Mouse (Mus musculus) kidney, adult 2 months (tissue): ENCODE results near the gene Gm5148.

Experiments used
- CTCF ChIP-seq: fragments of 200-500 bp; conservative IDR thresholded peaks from 2 replicates; pipeline ENCODE4 v1.5.1; 2011; ENCODE audit warnings: low read depth, mild to moderate bottlenecking, control low read depth, low read length, moderate library complexity, mixed read lengths; ENCODE audit not compliant: insufficient read depth, insufficient read length
- POLR2A ChIP-seq: fragments of 200-500 bp; IDR thresholded peaks from one replicate; pipeline ENCODE4 v1.6.1; 2011; ENCODE audit warnings: low read depth, low read length, control low read depth

DNA sequence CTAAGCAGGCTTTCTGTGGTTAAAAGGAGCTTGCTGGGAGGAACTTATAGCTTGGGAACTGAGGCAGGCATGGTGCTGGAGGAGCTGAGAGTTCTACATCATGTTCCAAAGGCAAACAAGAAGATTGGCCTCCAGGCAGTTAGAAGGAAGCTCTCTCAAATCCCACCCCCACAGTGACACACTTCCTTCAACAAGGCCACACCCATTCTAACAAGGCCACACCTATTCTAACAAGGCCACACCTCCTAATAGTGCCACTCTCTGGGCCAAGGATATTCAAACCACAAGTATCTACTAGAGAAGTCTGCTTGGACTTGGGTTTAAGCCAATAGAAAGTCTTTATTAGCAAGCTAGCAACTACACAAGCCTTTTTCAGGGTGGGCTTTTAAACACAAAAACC is 46.7 kb upstream of the Gm5148 start:
- no peak for TF ChIP-seq POLR2A
- no peak for TF ChIP-seq CTCF
